Mouse (Mus musculus) embryonic facial prominence, embryonic 14.5 days (tissue): ENCODE results near the gene Pdzk1. TPM values are rescaled to one million over a fixed set of nuclear protein-coding genes. Genes with fewer than 3 reads are reported as not detected.

ENCODE experiments used
- ATAC-seq: fragments of 200-750 bp; cut with Nextera tagmentation; 2 replicates; pipeline ENCODE4 v1.8.0; 2017; ENCODE audit warnings: low read depth, moderate number of reproducible peaks, moderate TSS enrichment
- DNase-seq: peaks from one replicate; pipeline ENCODE4 v3.0.0-alpha.2; 2015; ENCODE audit warnings: low spot score
- H3K27ac ChIP-seq: fragments of 300-500 bp; sonication (generic); replicated peaks from 2 replicates; pipeline ENCODE4 v1.5.1; 2014; ENCODE audit warnings: low read depth, mild to moderate bottlenecking, low read length, moderate library complexity
- H3K27me3 ChIP-seq: fragments of 300-500 bp; sonication (generic); replicated peaks from 2 replicates; pipeline ENCODE4 v1.6.1; 2014; ENCODE audit warnings: low read length; ENCODE audit not compliant: control insufficient read depth, insufficient read depth
- H3K36me3 ChIP-seq: fragments of 300-500 bp; sonication (generic); 2 replicates; pipeline ENCODE4 v1.6.1; 2014; ENCODE audit warnings: low read length, mixed read lengths; ENCODE audit not compliant: control insufficient read depth, insufficient read depth
- H3K4me1 ChIP-seq: fragments of 300-500 bp; sonication (generic); 2 replicates; pipeline ENCODE4 v1.6.1; 2014; ENCODE audit warnings: antibody characterized with exemption, low read length; ENCODE audit not compliant: control insufficient read depth, insufficient read depth
- H3K4me2 ChIP-seq: fragments of 300-500 bp; sonication (generic); 2 replicates; pipeline ENCODE4 v1.6.1; 2014; ENCODE audit warnings: low read depth, mild to moderate bottlenecking, low read length, moderate library complexity, mixed read lengths
- H3K4me3 ChIP-seq: fragments of 300-500 bp; sonication (generic); 2 replicates; pipeline ENCODE4 v1.5.1; 2014; ENCODE audit warnings: low read depth, mild to moderate bottlenecking, low read length
- H3K9ac ChIP-seq: fragments of 300-500 bp; sonication (generic); 2 replicates; pipeline ENCODE4 v1.6.1; 2014; ENCODE audit warnings: low read depth, mild to moderate bottlenecking, low read length, moderate library complexity, mixed read lengths
- H3K9me3 ChIP-seq: fragments of 300-500 bp; sonication (generic); 2 replicates; pipeline ENCODE4 v1.6.1; 2016; ENCODE audit warnings: low read length; ENCODE audit not compliant: control insufficient read depth
- WGBS: fragments of 180-500 bp; shearing (Covaris S2); extraction: QIAGEN DNeasy Blood & Tissue Kit; methylation state at CpG from one replicate; pipeline ENCODE4 v1.1.7; 2014; 5-methylcytosine and 5-hydroxymethylcytosine counted together
- polyA plus RNA-seq: library from polyadenylated mRNA; unstranded; fragments of >200 nt; fragmentation: Nextera tagmentation; extraction: Ambion mirVana; gene quantifications from 2 replicates; pipeline ENCODE4 v1.2.1, GENCODE M21; 2014

Gene Pdzk1
- polyA plus RNA-seq, 1 experiment from 2014 or later = not detected

GRCm38 (mm10) chr3:96868566-96868965, 39.5 kb downstream of the Pdzk1 start:
- H3K27me3 ChIP-seq = no peaks in the 10 kb centered on the region
- WGBS = 90% methylated on average over 8 of the region's 8 CpGs
- ATAC-seq (no peak), DNase-seq (no peak)
- no peak overlapping the region for H3K27ac ChIP-seq
- H3K36me3 ChIP-seq = peaks cover 56% of the 10 kb centered on the region
- H3K9me3 ChIP-seq = no peaks in the 10 kb centered on the region
- no peak overlapping the region for H3K9ac ChIP-seq
- H3K4me3 ChIP-seq = no peak overlapping the region
- no peaks in the 10 kb centered on the region for H3K4me1 ChIP-seq
- no peak overlapping the region for H3K4me2 ChIP-seq

- Histone ChIP-seq H3K9ac (no peak overlapping the region), H3K4me2 (no peak overlapping the region), H3K27ac (no peak overlapping the region), H3K27me3 (no peaks in the 10 kb centered on the region), H3K4me3 (no peak overlapping the region), H3K9me3 (no peaks in the 10 kb centered on the region), H3K36me3 (peaks cover 60% of the 10 kb centered on the region), H3K4me1 (no peaks in the 10 kb centered on the region)
- no peak for DNase-seq
- WGBS = 94% methylated on average over 7 of the region's 7 CpGs
- ATAC-seq = no peak
These were observed 40.0 kb downstream of the Pdzk1 start for GRCm38 (mm10) chr3:96869091-96869490.

- no peak for ATAC-seq
These were observed 41.2 kb downstream of the Pdzk1 start for GRCm38 (mm10) chr3:96870270-96870669.

GRCm38 (mm10) chr3:96871070-96871469, 42.0 kb downstream of the Pdzk1 start:
- Histone ChIP-seq H3K4me1 (no peaks in the 10 kb centered on the region), H3K4me3 (no peak overlapping the region), H3K9ac (no peak overlapping the region), H3K4me2 (no peak overlapping the region), H3K27me3 (no peaks in the 10 kb centered on the region), H3K9me3 (no peaks in the 10 kb centered on the region), H3K36me3 (peaks cover 75% of the 10 kb centered on the region), H3K27ac (no peak overlapping the region)
- WGBS = 76% methylated on average over 8 of the region's 8 CpGs
- ATAC-seq = no peak
- no peak for DNase-seq

More at GRCm38 (mm10) chr3:96870270-96870669, 41.2 kb downstream of the Pdzk1 start:
- Histone ChIP-seq H3K27me3 (no peaks in the 10 kb centered on the region), H3K9ac (no peak overlapping the region), H3K4me1 (no peaks in the 10 kb centered on the region), H3K36me3 (peaks cover 69% of the 10 kb centered on the region), H3K4me2 (no peak overlapping the region), H3K9me3 (no peaks in the 10 kb centered on the region), H3K4me3 (no peak overlapping the region), H3K27ac (no peak overlapping the region)
- DNase-seq = no peak
- WGBS = 86% methylated on average over 2 of the region's 2 CpGs

GRCm38 (mm10) chr3:96872501-96872900, 43.4 kb downstream of the Pdzk1 start:
- H3K27ac ChIP-seq = no peak overlapping the region
- H3K27me3 ChIP-seq = no peaks in the 10 kb centered on the region
- DNase-seq = no peak
- H3K9me3 ChIP-seq = no peaks in the 10 kb centered on the region
- no peak overlapping the region for H3K4me2 ChIP-seq
- H3K9ac ChIP-seq = no peak overlapping the region
- ATAC-seq = no peak
- WGBS = 94% methylated on average over 8 of the region's 8 CpGs
- peaks cover 87% of the 10 kb centered on the region for H3K36me3 ChIP-seq
- H3K4me1 ChIP-seq = no peaks in the 10 kb centered on the region
- H3K4me3 ChIP-seq = no peak overlapping the region

- WGBS = 75% methylated on average over 7 of the region's 7 CpGs
- H3K9ac ChIP-seq = no peak overlapping the region
- H3K27ac ChIP-seq = no peak overlapping the region
- H3K4me2 ChIP-seq = no peak overlapping the region
- H3K4me3 ChIP-seq = no peak overlapping the region
- H3K36me3 ChIP-seq = peaks cover 79% of the 10 kb centered on the region
- no peaks in the 10 kb centered on the region for H3K9me3 ChIP-seq
- ATAC-seq = no peak
- no peaks in the 10 kb centered on the region for H3K4me1 ChIP-seq
- H3K27me3 ChIP-seq = no peaks in the 10 kb centered on the region
- no peak for DNase-seq
These were observed 45.9 kb downstream of the Pdzk1 start for GRCm38 (mm10) chr3:96874808-96875571.

- no peak overlapping the region for H3K4me2 ChIP-seq
- WGBS = 85% methylated on average over 9 of the region's 9 CpGs
- peaks cover 60% of the 10 kb centered on the region for H3K36me3 ChIP-seq
- H3K27ac ChIP-seq = no peak overlapping the region
- DNase-seq (no peak), ATAC-seq (no peak)
- no peak overlapping the region for H3K9ac ChIP-seq
- no peak overlapping the region for H3K4me3 ChIP-seq
- H3K4me1 ChIP-seq = no peaks in the 10 kb centered on the region
- no peaks in the 10 kb centered on the region for H3K27me3 ChIP-seq
- no peaks in the 10 kb centered on the region for H3K9me3 ChIP-seq
These were observed 50.5 kb downstream of the Pdzk1 start for GRCm38 (mm10) chr3:96879536-96879935.

- no peak for ATAC-seq
- Histone ChIP-seq H3K27me3 (no peaks in the 10 kb centered on the region), H3K36me3 (peaks cover 57% of the 10 kb centered on the region)
These were observed 51.3 kb downstream of the Pdzk1 start for GRCm38 (mm10) chr3:96880385-96880784.

GRCm38 (mm10) chr3:96881557-96881956, 52.5 kb downstream of the Pdzk1 start:
- Histone ChIP-seq H3K9ac (no peak overlapping the region), H3K4me2 (no peak overlapping the region), H3K4me3 (no peak overlapping the region), H3K27ac (no peak overlapping the region), H3K4me1 (no peaks in the 10 kb centered on the region), H3K27me3 (no peaks in the 10 kb centered on the region), H3K9me3 (no peaks in the 10 kb centered on the region), H3K36me3 (peaks cover 55% of the 10 kb centered on the region)
- DNase-seq = no peak
- 72% methylated on average over 6 of the region's 6 CpGs for WGBS
- no peak for ATAC-seq

More at GRCm38 (mm10) chr3:96880385-96880784, 51.3 kb downstream of the Pdzk1 start:
- H3K4me2 ChIP-seq = no peak overlapping the region
- no peak overlapping the region for H3K27ac ChIP-seq
- no peak for DNase-seq
- H3K4me3 ChIP-seq = no peak overlapping the region
- H3K9ac ChIP-seq = no peak overlapping the region
- 85% methylated on average over 4 of the region's 4 CpGs for WGBS
- H3K9me3 ChIP-seq = no peaks in the 10 kb centered on the region
- H3K4me1 ChIP-seq = no peaks in the 10 kb centered on the region
